Mouse (Mus musculus) small intestine, adult 2 months (tissue): ENCODE results near the gene Gm20388.

Source experiments
- CTCF ChIP-seq: fragments of 200-500 bp; IDR thresholded peaks from 2 replicates; pipeline ENCODE4 v1.5.1; 2012; ENCODE audit warnings: low read depth, mild to moderate bottlenecking, control low read depth, inconsistent platforms, low read length, moderate library complexity, mixed read lengths; ENCODE audit not compliant: insufficient replicate concordance, insufficient read length; ENCODE audit errors: extremely low read depth
- POLR2A ChIP-seq: fragments of 200-500 bp; IDR thresholded peaks from 2 replicates; pipeline ENCODE4 v1.6.1; 2012; ENCODE audit warnings: low read depth, mild to moderate bottlenecking, control low read depth, inconsistent platforms, low read length, moderate library complexity

DNA sequence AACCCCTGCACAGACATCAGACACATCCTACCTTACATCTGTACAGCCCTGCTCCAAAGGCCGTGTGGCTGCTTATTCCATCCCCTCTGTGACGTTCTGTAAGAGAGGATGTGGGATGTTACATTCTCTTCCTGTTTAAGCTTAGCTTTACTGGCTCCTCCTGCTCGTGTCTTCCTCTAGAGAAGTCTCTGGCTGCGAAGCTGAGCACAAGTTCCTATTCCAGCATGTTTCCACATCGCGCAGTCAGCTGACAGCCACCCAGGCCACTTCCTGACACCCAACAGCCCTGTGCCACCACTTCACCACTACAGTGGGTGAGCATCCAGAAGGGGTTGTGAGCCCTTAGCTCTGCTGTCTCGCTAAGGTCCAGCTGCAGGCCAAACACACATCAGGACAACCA lies 1881.5 kb downstream of the Gm20388 start:
- TF ChIP-seq POLR2A, result no peak
- TF ChIP-seq CTCF, result no peak
